Mouse (Mus musculus): ENCODE results near the gene Prkcg. TPM values are rescaled to one million over a fixed set of nuclear protein-coding genes. Genes with fewer than 3 reads are reported as not detected.

Prkcg gene
- total and polyA plus RNA-seq, 2 experiments from 2014 or later, result 0.40 to 1.8 TPM

GRCm38 (mm10) chr7:3331581-3332223 is 42.7 kb downstream of the Prkcg start:
- peaks cover 61% of the 10 kb centered on the region for H3K27me3 ChIP-seq (ENCODE audit: control insufficient read depth, insufficient read depth, low read length)
- ATAC-seq (ENCODE audit: insufficient read depth, low read depth) (peak; percentile 64), DNase-seq (ENCODE audit: low spot score) (no peak)
- TF ChIP-seq EP300 (IDR thresholded peaks at IDR 0.05; ENCODE audit: low read depth), result no peak
- no peak for TF ChIP-seq CTCF (IDR thresholded peaks at IDR 0.05; ENCODE audit: low read depth)
- no peaks in the 10 kb centered on the region for H3K36me3 ChIP-seq (replicated peaks; ENCODE audit: control insufficient read depth, insufficient read depth, low read length)
- H3K27ac ChIP-seq (ENCODE audit: low read depth), result no peak overlapping the region
- H3K9me3 ChIP-seq (replicated peaks; ENCODE audit: control insufficient read depth, low read length), result no peaks in the 10 kb centered on the region
- H3K4me2 ChIP-seq (ENCODE audit: low read depth, low read length), result peak overlapping the region; percentile 54
- no peaks in the 10 kb centered on the region for H3K4me1 ChIP-seq (ENCODE audit: control insufficient read depth, insufficient read depth)
- H3K4me3 ChIP-seq (ENCODE audit: low read depth, low read length), result peak overlapping the region; percentile 48
- H3K9ac ChIP-seq (replicated peaks; ENCODE audit: low read depth, low read length), result no peak overlapping the region
- WGBS, result under 1% methylated on average over 20 of the region's 27 CpGs

GRCm38 (mm10) chr7:3332224-3332615 is 43.2 kb downstream of the Prkcg start:
- H3K9me3 ChIP-seq (replicated peaks; ENCODE audit: control insufficient read depth, low read length), result no peaks in the 10 kb centered on the region
- no peaks in the 10 kb centered on the region for H3K4me1 ChIP-seq (ENCODE audit: control insufficient read depth, insufficient read depth)
- 5% methylated on average over 4 of the region's 4 CpGs for WGBS
- no peak for TF ChIP-seq CTCF (IDR thresholded peaks at IDR 0.05; ENCODE audit: low read depth)
- TF ChIP-seq EP300 (IDR thresholded peaks at IDR 0.05; ENCODE audit: low read depth), result no peak
- H3K4me3 ChIP-seq (ENCODE audit: low read depth, low read length), result peak overlapping the region; percentile 48
- H3K27ac ChIP-seq (ENCODE audit: low read depth), result 0 out of 2 replicates have a peak overlapping the region, but pooled peaks have one; percentile 11
- H3K27me3 ChIP-seq (ENCODE audit: control insufficient read depth, insufficient read depth, low read length), result peaks cover 61% of the 10 kb centered on the region
- ATAC-seq (ENCODE audit: insufficient read depth, low read depth) (no peak), DNase-seq (ENCODE audit: low spot score) (no peak)
- no peaks in the 10 kb centered on the region for H3K36me3 ChIP-seq (replicated peaks; ENCODE audit: control insufficient read depth, insufficient read depth, low read length)
- peak overlapping the region; percentile 54 for H3K4me2 ChIP-seq (ENCODE audit: low read depth, low read length)
- H3K9ac ChIP-seq (replicated peaks; ENCODE audit: low read depth, low read length), result no peak overlapping the region

GRCm38 (mm10) chr7:3332619-3333521 is 43.9 kb downstream of the Prkcg start, which contains the start of gene Cacng7:
Cacng7 (plus strand) TSS chr7:3332955.
- TF ChIP-seq CTCF (IDR thresholded peaks at IDR 0.05; ENCODE audit: low read depth) (no peak), EP300 (IDR thresholded peaks at IDR 0.05; ENCODE audit: low read depth) (no peak)
- H3K4me2 ChIP-seq (ENCODE audit: low read depth, low read length), result peak within 1 kb of the TSS; percentile 54
- H3K4me1 ChIP-seq (ENCODE audit: control insufficient read depth, insufficient read depth), result no peaks in the 10 kb centered on the region
- H3K9ac ChIP-seq (replicated peaks; ENCODE audit: low read depth, low read length), result peak within 1 kb of the TSS; percentile 38
- H3K4me3 ChIP-seq (ENCODE audit: low read depth, low read length), result peak within 1 kb of the TSS; percentile 48
- DNase-seq (ENCODE audit: low spot score) (no peak), ATAC-seq (ENCODE audit: insufficient read depth, low read depth) (peak; percentile 37; the same call in 1 of the 2 replicates)
- WGBS, result 1% methylated on average over 63 of the region's 65 CpGs
- peaks cover 61% of the 10 kb centered on the region for H3K27me3 ChIP-seq (ENCODE audit: control insufficient read depth, insufficient read depth, low read length)
- no peaks in the 10 kb centered on the region for H3K36me3 ChIP-seq (replicated peaks; ENCODE audit: control insufficient read depth, insufficient read depth, low read length)
- H3K27ac ChIP-seq (ENCODE audit: low read depth), result 0 out of 2 replicates have a peak within 1 kb of the TSS, but pooled peaks have one; percentile 11
- no peaks in the 10 kb centered on the region for H3K9me3 ChIP-seq (replicated peaks; ENCODE audit: control insufficient read depth, low read length)

- H3K36me3 ChIP-seq (replicated peaks; ENCODE audit: control insufficient read depth, insufficient read depth, low read length), result no peaks in the 10 kb centered on the region
- DNase-seq (ENCODE audit: low spot score) (no peak), ATAC-seq (ENCODE audit: insufficient read depth, low read depth) (no peak)
- H3K9ac ChIP-seq (replicated peaks; ENCODE audit: low read depth, low read length), result no peak overlapping the region
- no peaks in the 10 kb centered on the region for H3K9me3 ChIP-seq (replicated peaks; ENCODE audit: control insufficient read depth, low read length)
- H3K4me3 ChIP-seq (ENCODE audit: low read depth, low read length), result peak overlapping the region; percentile 48
- H3K27ac ChIP-seq (ENCODE audit: low read depth), result no peak overlapping the region
- H3K4me1 ChIP-seq (ENCODE audit: control insufficient read depth, insufficient read depth), result no peaks in the 10 kb centered on the region
- peak overlapping the region; percentile 54; the same call in 1 of the 2 replicates for H3K4me2 ChIP-seq (ENCODE audit: low read depth, low read length)
- 10% methylated on average over 5 of the region's 5 CpGs for WGBS
- TF ChIP-seq EP300 (IDR thresholded peaks at IDR 0.05; ENCODE audit: low read depth) (no peak), CTCF (IDR thresholded peaks at IDR 0.05; ENCODE audit: low read depth) (no peak)
- peaks cover 61% of the 10 kb centered on the region for H3K27me3 ChIP-seq (ENCODE audit: control insufficient read depth, insufficient read depth, low read length)
Measured at GRCm38 (mm10) chr7:3333542-3333941, 44.6 kb downstream of the Prkcg start.

- no peak for ATAC-seq (ENCODE audit: insufficient read depth, low read depth)
- H3K27me3 ChIP-seq (ENCODE audit: control insufficient read depth, insufficient read depth, low read length), result peaks cover 37% of the 10 kb centered on the region
- TF ChIP-seq EP300 (IDR thresholded peaks at IDR 0.05; ENCODE audit: low read depth) (no peak), CTCF (IDR thresholded peaks at IDR 0.05; ENCODE audit: low read depth) (no peak)
Measured at GRCm38 (mm10) chr7:3336412-3336811, 47.4 kb downstream of the Prkcg start.

More at GRCm38 (mm10) chr7:3336412-3336811, 47.4 kb downstream of the Prkcg start:
- Histone ChIP-seq H3K9ac (replicated peaks; ENCODE audit: low read depth, low read length) (no peak overlapping the region), H3K4me2 (ENCODE audit: low read depth, low read length) (no peak overlapping the region), H3K4me1 (ENCODE audit: control insufficient read depth, insufficient read depth) (no peaks in the 10 kb centered on the region), H3K9me3 (replicated peaks; ENCODE audit: control insufficient read depth, low read length) (no peaks in the 10 kb centered on the region), H3K27ac (ENCODE audit: low read depth) (no peak overlapping the region), H3K36me3 (replicated peaks; ENCODE audit: control insufficient read depth, insufficient read depth, low read length) (no peaks in the 10 kb centered on the region), H3K4me3 (ENCODE audit: low read depth, low read length) (no peak overlapping the region)
- no peak for DNase-seq (ENCODE audit: low spot score)
- 55% methylated on average over 17 of the region's 17 CpGs for WGBS

All from heart, postnatal 0 days (tissue).